Mouse (Mus musculus) bone marrow macrophage, adult 2 months (primary cell): ENCODE measurements around the gene Satb1.

Experiments used
- CTCF ChIP-seq: IDR thresholded peaks from 2 replicates; pipeline ENCODE4 v1.5.1; 2012; ENCODE audit warnings: low read depth, mild to moderate bottlenecking, low read length, moderate library complexity
- POLR2A ChIP-seq: IDR thresholded peaks from 2 replicates; pipeline ENCODE4 v1.6.1; 2012; ENCODE audit warnings: mild to moderate bottlenecking, low read depth, low read length, borderline replicate concordance

GRCm38 (mm10) chr17:51742502-51742901 is 90.6 kb downstream of the Satb1 start:
- TF ChIP-seq POLR2A (no peak), CTCF (no peak)
